ENCODE assay signal across 9 mouse cellular contexts in the genomic region with DNA sequence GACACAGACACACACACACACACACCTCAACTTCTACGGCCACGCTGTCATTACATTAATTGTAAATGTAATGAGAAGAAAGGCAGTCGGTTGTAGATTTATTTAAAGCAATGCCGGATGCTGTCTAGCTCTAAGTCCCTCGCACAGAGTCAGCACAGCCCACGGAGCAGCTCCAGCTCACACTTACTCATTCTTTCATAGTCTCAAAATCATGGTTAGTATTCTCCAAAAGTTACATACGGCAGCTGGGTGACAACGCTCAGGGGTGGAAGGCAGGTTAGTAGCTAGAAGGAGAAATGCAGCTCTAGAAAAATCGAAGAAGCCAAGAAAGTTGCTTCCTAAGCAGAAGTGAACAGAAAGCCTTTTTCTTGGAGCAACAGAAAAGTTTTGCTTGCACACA.
A peak's percentile ranks its signal among the peaks of the same experiment; 100 is the strongest.
DNase-seq lines count a peak whose midpoint lies in the region; ATAC-seq and TF ChIP-seq lines count a peak whose summit lies in the region.
"Had no signal": no experiment of that assay in that cellular context is flagged by ENCODE, and none has a peak within 500 bp of the region (broad histone marks: within the 10 kb centered on the region; RNA-seq: fewer than 3 reads in every experiment).

No protein-coding gene starts in this region.

- 61% methylated on average over 9 of the region's 9 CpGs for WGBS in heart, embryonic 13.5 days
- WGBS in spleen, adult 2 months, result 83% methylated on average over 9 of the region's 9 CpGs
- WGBS in limb, embryonic 14.5 days, result 46% methylated on average over 9 of the region's 9 CpGs

- no peak for TF ChIP-seq CTCF in spleen, adult 2 months (IDR thresholded peaks at IDR 0.05; ENCODE audit: extremely low read depth, insufficient read depth, insufficient read length, insufficient replicate concordance)

- H3K4me3 ChIP-seq in heart, embryonic 13.5 days, result peak overlapping the region; percentile 42
- H3K4me3 ChIP-seq in spleen, adult 2 months (ENCODE audit: extremely low read depth, insufficient read depth, insufficient read length), result no peak overlapping the region
- peak overlapping the region; percentile 21 for H3K4me3 ChIP-seq in limb, embryonic 14.5 days (replicated peaks; ENCODE audit: low read length)

- no peak for TF ChIP-seq POLR2A in spleen, adult 2 months (IDR thresholded peaks at IDR 0.05; ENCODE audit: low read depth, low read length)
- no peak for TF ChIP-seq POLR2A in limb, embryonic 14.5 days (IDR thresholded peaks at IDR 0.05; ENCODE audit: borderline replicate concordance, extremely low read depth, insufficient read depth, insufficient read length)

- no peak for DNase-seq in heart, postnatal 10 days
- no peak for DNase-seq in spleen, adult 2 months (ENCODE audit: low read depth in 1 of 2, low spot score in 2 of 2)
- DNase-seq in spleen, adult 18-20 months, result no peak
- no peak for DNase-seq in limb, embryonic 14.5 days (ENCODE audit: low spot score)
- DNase-seq in adrenal gland, postnatal 36 days, result no peak
- DNase-seq in spleen, postnatal 36 days (ENCODE audit: low spot score in 2 of 2), result no peak
- no peak for DNase-seq in urinary bladder, postnatal 4 days (ENCODE audit: low spot score in 2 of 2)
- DNase-seq: cerebellum, adult 18-20 months had no signal

- ATAC-seq in heart, embryonic 13.5 days (ENCODE audit: extremely low read depth, insufficient number of reproducible peaks, low FRiP score, low TSS enrichment), result no peak
- ATAC-seq in limb, embryonic 14.5 days (ENCODE audit: low FRiP score, low read depth), result no peak

- peak overlapping the region; percentile 74 for H3K27ac ChIP-seq in heart, embryonic 13.5 days (replicated peaks)
- H3K27ac ChIP-seq in spleen, adult 2 months (ENCODE audit: insufficient read depth, low read length), result peak overlapping the region; percentile 8; the same call in 1 of the 2 replicates
- peak overlapping the region; percentile 67 for H3K27ac ChIP-seq in limb, embryonic 14.5 days (replicated peaks; ENCODE audit: low read depth, low read length)

- no peaks in the 10 kb centered on the region for H3K36me3 ChIP-seq in heart, embryonic 13.5 days
- no peaks in the 10 kb centered on the region for H3K36me3 ChIP-seq in spleen, adult 2 months (ENCODE audit: control insufficient read depth, insufficient read depth, low read length)
- H3K36me3 ChIP-seq in limb, embryonic 14.5 days (ENCODE audit: control insufficient read depth, insufficient read depth, low read length), result no peaks in the 10 kb centered on the region

- peak overlapping the region; percentile 73 for H3K9ac ChIP-seq in heart, embryonic 13.5 days
- H3K9ac ChIP-seq in limb, embryonic 14.5 days (ENCODE audit: low read depth, low read length, severe bottlenecking), result peak overlapping the region; percentile 43

- intact Hi-C loops in heart, postnatal 10 days (cut with DNase I), result no loop called here

- H3K27me3 ChIP-seq in heart, embryonic 13.5 days (replicated peaks), result no peaks in the 10 kb centered on the region
- no peaks in the 10 kb centered on the region for H3K27me3 ChIP-seq in spleen, adult 2 months (ENCODE audit: control insufficient read depth, insufficient read depth, low read length)
- H3K27me3 ChIP-seq in limb, embryonic 14.5 days (ENCODE audit: control insufficient read depth, insufficient read depth, low read length), result no peaks in the 10 kb centered on the region

- peaks cover 47% of the 10 kb centered on the region for H3K4me1 ChIP-seq in heart, embryonic 13.5 days
- no peaks in the 10 kb centered on the region for H3K4me1 ChIP-seq in spleen, adult 2 months (ENCODE audit: control insufficient read depth, insufficient read depth, insufficient read length)
- H3K4me1 ChIP-seq in limb, embryonic 14.5 days (ENCODE audit: control insufficient read depth, insufficient read depth, low read length), result peaks cover 53% of the 10 kb centered on the region

- peak overlapping the region; percentile 69 for H3K4me2 ChIP-seq in heart, embryonic 13.5 days
- H3K4me2 ChIP-seq in limb, embryonic 14.5 days (replicated peaks; ENCODE audit: low read depth, low read length, severe bottlenecking), result peak overlapping the region; percentile 48

- H3K9me3 ChIP-seq in heart, embryonic 13.5 days, result no peaks in the 10 kb centered on the region
- no peaks in the 10 kb centered on the region for H3K9me3 ChIP-seq in limb, embryonic 14.5 days (ENCODE audit: control insufficient read depth, low read length)

Comparison
In these comparisons a context has a peak if more than half of its experiments do, and no peak if none do; other contexts are left out.
1. H3K27ac ChIP-seq: peak in every context shown above with its lines; median percentile 74 in heart, embryonic 13.5 days; 67 in limb, embryonic 14.5 days; 8 in spleen, adult 2 months.